Mouse (Mus musculus): ENCODE results near the gene Exosc9.
A peak's percentile ranks its signal among the peaks of the same experiment; 100 is the strongest.

Exosc9 gene

DNA sequence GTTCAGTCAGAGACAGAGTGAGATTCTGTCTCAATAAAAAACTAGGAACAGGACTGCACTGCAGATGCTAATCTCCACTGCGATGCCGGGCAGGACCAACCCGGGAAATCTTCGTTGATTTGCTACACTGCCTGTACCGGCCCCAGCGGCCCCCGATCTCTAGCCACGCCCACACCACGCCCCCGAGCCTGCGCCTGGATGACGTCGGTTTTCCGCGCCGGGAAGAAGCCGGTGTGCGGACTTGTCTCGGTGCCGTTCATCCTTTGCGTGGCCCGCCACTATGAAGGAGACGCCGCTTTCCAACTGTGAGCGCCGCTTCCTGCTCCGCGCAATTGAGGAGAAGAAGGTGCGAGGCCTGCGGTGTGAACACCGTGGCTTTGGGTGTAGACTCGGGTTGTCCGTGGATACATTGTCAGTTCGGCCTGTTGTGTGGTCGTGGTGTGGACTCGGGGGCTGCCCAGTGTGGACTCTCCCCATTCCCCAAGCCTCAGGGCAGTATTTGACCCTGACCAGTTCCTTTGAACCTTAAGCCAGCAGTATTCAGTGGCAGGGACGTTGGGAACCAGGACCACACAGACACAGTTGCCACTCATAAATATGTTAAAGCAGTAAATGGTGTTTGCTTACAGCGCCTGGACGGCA lies at the start of gene Exosc9:
Gene Exosc9 (plus strand): TSS at position 201 of the 642 bp plus-strand sequence.
- DNase-seq (ENCODE audit: low read depth): peak; percentile 75

DNA sequence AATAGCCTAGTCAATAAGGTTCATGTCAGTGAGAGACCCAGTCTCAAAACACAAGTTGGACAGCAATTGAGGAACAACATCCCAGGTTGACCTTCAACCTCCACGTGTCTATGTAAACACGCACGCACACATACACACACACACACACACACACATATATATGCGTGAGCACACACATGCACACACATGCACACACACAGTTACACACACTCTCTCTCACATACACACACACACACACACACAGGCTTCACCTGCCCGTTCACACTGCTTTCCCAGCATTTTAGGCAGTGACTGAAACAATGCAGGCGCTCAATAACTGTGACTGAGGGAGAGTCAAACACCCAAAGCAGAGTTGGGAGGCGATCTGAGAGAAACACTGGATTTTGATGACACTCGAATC lies 47.1 kb upstream of the Exosc9 start:
- no peak for DNase-seq (ENCODE audit: low read depth)

DNA sequence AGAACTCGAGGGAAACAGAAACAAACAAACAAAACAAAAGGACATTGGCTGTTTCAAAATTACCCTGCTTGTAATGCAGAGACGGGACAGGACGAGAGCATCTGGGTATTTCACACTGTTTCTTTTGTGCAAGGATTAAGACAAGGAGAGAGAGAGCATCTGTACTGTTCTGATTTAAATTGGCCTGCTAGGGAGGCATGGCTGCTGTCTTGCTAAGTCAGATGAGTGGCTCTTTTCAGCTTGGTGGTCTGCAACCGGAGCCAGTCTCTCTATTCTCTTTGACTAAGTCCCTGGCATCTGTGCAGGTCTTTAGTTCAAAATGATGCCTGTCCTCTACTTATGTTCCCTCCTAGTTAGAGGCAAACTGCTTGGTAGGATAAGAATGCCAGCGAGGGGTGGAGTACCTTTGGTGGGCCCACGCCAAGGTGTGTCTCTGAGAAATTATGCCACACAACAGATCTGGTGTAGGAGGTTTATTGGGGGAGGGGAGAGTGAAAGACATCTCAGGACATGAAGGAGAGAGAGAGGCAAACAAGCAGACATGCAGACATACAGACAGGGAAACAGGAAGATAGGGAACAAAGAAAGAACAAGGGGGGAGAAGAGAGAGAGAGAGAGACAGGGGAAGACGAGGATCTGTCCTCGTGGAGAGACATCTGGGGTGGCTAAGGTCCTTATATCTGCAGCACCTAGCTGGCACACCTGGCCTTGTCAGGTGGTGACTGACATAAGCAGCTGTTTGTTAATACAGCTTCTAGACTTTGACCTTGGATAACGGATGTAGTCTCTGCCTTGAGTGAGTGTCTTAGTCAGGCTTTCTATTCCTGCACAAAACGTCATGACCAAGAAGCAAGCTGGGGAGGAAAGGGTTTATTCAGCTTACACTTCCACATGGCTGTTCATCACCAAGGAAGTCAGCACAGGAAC lies 46.3 kb upstream of the Exosc9 start:
- no peak for DNase-seq (ENCODE audit: low read depth)

- DNase-seq (ENCODE audit: low read depth): no peak
Measured at GRCm38 (mm10) chr3:36511491-36511890, 40.9 kb upstream of the Exosc9 start.

DNA sequence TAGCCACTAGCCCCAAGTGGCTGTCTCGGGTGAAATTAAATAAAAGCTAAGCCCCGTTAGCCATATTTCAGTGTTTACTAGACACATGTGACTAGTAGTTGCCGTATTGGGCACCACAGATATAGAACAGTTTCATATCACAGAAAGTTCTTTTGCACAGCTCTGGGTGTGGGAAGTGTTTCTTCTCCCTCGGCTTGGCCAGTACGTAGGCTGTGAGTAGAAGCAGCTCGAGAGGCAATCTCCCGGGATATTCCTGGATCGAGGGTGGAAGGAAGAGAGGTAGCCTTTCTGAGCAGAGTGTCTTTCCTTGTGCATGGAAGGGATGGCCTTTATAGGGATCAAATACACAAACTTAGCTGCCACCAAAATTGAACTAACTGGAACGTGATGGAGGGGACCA lies 36.2 kb upstream of the Exosc9 start:
- no peak for DNase-seq (ENCODE audit: low read depth)

DNA sequence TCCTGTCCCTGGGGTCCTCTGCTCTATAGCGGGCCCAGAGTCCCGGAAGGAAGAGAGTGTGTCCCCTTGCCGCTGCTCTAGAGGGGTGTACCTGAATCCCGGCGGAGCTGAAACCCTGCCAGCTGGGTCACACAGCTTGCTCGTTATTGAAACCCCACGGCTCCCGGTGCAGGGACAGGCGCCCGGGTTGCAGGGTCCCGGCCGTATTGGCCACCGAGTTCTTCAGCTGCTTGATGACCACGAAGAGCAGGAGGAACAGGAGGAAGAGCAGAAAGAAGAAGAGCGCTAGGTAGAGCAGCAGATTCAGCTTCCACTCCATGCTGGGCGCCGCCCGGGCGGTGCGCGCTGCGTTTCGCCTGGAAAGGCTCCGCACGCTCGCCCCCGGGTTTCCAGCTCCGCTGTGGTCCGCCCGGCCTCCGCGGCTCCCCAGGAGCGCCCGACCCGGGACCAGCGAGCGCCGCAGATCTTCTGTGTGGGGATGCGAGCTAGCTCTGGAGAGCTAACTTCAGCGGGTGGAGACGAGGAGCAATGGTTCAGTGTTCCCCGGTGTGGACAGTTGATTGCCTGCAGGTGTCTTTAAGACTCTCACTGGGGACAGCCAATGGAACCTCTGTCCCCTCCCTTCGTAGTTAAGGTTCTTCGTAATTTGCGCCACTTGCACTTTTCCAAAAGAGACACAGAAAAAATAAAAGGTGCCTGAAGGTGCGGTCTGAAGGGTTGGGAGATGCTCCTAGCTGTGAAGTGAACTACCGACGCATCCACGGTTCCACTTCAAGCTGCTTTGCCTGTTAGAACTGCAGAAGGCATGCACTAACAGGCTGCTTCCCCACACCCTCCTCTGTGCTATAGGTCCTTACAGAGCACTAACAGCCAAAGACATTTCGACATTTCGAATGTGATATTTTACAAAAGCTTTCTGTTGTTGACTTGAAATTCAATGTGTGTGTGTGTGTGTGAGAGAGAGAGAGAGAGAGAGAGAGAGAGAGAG lies 31.0 kb upstream of the Exosc9 start, which contains the start of gene Gm11549:
Gene Gm11549 (minus strand): TSS at position 741 of the 988 bp plus-strand sequence.
- no peak for DNase-seq (ENCODE audit: low read depth)

DNA sequence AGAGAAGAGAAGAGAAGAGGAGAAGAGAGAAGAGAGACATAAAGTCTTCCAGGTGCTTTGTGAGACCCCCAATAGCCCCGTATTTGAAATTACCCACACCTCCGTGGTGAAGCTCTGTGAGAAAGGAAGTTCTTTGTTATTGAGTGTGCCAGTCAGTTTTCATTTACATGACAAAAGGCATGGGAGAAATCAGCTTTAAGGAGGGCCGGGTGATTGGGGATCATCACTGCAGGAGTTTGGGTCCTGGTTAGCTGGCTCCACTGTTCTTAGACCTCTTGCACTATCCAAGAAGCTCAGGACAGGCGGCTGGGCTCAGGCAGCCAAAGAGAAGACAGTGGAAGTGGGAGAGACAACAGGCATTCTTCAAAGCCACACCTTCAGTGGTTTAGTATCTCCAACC lies 30.3 kb upstream of the Exosc9 start:
- DNase-seq (ENCODE audit: low read depth): no peak

DNA sequence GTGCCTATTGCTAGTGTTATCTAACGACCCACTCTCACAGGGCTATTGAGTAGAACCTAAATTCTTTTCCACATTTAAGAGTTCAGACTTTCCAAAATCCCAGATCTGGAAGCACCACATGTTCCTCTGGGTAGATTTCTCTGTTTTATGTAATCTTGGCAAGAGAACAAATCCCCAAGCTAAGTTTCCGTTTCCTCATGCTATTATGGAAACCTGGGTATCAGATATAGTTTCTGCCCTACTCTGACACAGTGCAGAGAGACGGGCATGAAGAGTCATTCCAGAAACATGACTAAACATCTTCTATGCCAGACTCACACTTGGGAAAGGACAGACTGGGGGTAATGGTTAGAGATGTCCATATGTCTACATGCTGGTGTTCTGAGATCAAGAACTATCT lies 27.9 kb upstream of the Exosc9 start:
- DNase-seq (ENCODE audit: low read depth): no peak

- no peak for DNase-seq (ENCODE audit: low read depth)
Measured at GRCm38 (mm10) chr3:36530345-36530744, 22.1 kb upstream of the Exosc9 start.

DNA sequence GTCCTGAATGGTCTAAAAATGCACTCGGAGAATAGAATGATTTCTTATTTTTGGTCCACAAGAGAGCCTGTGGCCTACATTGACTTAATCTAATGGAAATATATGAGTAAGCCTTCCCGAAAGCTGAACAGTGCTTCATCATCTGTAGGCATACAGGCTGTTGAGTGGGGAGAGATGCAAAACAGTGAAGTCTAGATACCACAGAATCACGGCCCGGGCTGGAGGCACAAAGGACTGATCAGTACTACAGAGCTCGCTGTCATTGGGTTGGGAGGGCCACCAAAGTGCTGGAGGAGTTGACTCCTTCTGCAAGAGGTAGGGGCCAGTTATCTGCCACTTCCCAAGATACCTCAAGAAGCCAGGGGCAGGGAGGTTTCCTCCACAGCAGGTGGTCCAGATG lies 21.6 kb upstream of the Exosc9 start:
- no peak for DNase-seq (ENCODE audit: low read depth)

- DNase-seq (ENCODE audit: low read depth): no peak
Measured at GRCm38 (mm10) chr3:36531242-36531641, 21.2 kb upstream of the Exosc9 start.

- no peak for DNase-seq (ENCODE audit: low read depth)
Measured at GRCm38 (mm10) chr3:36531979-36532542, 20.3 kb upstream of the Exosc9 start.

DNA sequence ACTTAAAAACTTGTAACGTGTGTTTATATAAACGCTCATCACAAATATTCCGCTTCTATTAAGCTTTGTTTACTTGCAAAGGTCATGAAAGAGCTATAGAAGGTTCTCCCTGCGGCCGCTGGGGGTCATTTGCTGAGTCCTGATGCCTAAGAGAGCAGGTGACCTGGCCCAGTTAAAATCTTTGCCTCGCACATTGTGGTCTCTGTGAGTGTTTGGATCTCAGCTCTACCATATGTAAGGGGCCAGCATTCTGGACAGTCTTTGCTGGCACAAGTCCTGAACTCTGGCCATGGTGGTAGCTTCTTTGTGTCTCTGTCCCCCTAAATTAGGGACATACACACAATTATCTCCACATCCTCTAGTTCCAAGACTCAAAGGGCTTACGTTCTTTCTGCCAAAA lies 19.7 kb upstream of the Exosc9 start:
- no peak for DNase-seq (ENCODE audit: low read depth)

GRCm38 (mm10) chr3:36533201-36533672 lies 19.2 kb upstream of the Exosc9 start:
- no peak for DNase-seq (ENCODE audit: low read depth)

DNA sequence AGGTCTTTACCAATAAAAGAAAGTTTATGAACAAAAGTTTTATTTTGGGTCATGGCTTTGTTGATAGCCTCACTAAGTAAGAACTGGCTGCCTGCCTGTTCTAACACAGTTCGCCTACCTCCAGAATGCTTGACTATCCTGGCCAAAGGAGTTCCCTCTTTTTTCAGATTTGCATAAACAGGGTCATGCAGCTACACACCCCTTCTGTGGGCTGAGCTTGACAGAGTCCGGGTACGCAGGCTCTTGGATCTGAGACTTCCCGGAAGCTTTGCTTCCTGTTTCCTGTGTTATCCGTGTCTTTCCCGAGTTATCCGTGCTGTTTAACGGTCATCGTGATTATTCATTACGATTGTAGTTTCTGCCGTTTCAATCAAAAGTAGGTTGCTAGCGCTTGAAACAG lies 16.4 kb upstream of the Exosc9 start:
- no peak for DNase-seq (ENCODE audit: low read depth)

DNA sequence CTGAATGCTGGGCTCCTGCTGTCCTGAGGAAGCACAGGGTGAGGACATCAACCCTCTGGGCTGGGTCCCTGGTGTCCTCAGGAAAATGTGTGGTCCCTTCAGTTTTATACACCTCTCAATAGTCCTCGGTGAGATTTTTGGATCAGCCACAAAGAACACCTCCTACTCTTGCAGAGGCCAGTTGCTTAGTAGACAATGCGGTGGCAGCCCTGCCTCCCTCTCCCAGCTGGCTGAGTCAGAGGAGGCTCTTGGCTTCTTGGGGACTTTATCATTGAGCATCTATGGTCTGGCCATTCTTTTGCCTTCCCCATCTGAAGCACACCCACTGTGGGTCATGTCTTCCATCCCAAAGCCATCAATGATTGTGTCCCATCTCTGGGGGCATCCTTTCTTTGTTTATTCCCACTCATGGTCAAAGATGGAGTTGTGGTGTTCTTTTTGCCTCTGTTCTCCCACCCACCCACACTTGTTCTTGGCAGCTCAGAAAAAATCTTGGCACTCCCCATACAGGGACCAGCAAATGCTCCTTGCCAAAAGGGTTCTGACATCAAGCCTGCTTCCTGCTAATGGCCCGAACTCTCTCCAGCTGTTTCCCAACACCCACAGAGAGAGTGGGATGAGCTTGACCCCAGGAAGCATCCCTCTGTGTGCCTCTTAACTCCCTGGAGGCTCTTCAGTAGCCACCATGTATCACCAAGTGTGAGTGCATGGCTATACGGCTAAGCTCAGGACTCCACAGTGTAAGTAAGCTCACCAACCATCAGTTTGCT lies 14.5 kb upstream of the Exosc9 start:
- no peak for DNase-seq (ENCODE audit: low read depth)

GRCm38 (mm10) chr3:36540756-36541155 lies 11.7 kb upstream of the Exosc9 start:
- DNase-seq (ENCODE audit: low read depth): no peak

GRCm38 (mm10) chr3:36541399-36541798 lies 11.0 kb upstream of the Exosc9 start:
- DNase-seq (ENCODE audit: low read depth): no peak

DNA sequence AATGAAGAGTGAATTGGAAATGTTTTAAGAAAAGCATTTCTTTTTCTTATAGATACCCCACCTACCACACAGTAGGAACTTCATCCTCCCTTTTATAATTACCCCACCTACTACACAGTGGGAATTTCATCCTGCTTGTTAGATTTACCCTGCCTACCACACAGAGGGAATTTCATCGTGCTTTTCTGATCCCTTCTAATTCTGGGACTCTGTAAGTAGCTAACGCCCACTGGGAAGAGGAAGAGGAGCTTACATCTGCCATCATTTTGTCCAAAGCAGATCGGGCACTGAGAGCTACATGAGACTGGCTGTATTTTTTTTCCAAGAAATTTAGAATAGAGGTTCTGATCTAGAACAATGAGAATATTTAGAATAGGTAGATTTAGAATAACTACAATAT lies 7.4 kb upstream of the Exosc9 start:
- no peak for DNase-seq (ENCODE audit: low read depth)

GRCm38 (mm10) chr3:36551343-36551742 lies 1.1 kb upstream of the Exosc9 start:
- no peak for DNase-seq (ENCODE audit: low read depth)

- no peak for DNase-seq (ENCODE audit: low read depth)
Measured at GRCm38 (mm10) chr3:36551851-36552384, 488 bp upstream of the Exosc9 start.

Measured in c-Kit-positive CD71-negative TER-119-negative erythroid progenitor cells, embryonic 14.5 days (primary cell).